Mouse (Mus musculus) liver, adult 2 months (tissue): ENCODE results near the gene Dnajc4. TPM values are rescaled to one million over a fixed set of nuclear protein-coding genes. Genes with fewer than 3 reads are reported as not detected.

Experiments
- DNase-seq: peaks from one replicate; pipeline ENCODE4 v3.0.0-alpha.2; 2011; ENCODE audit warnings: low read depth, low spot score; ENCODE audit errors: extremely low read depth
- H3K27ac ChIP-seq: fragments of 200-500 bp; replicated peaks from 2 replicates; pipeline ENCODE4 v1.5.1; 2012; ENCODE audit warnings: low read depth, mild to moderate bottlenecking, control low read depth, inconsistent platforms, low read length; ENCODE audit not compliant: insufficient read depth
- H3K27me3 ChIP-seq: fragments of 200-500 bp; 2 replicates; pipeline ENCODE4 v1.6.1; 2012; ENCODE audit warnings: mild to moderate bottlenecking, moderate library complexity, low read length, inconsistent platforms; ENCODE audit not compliant: control insufficient read depth, insufficient read depth
- H3K36me3 ChIP-seq: fragments of 200-500 bp; 2 replicates; pipeline ENCODE4 v1.6.1; 2012; ENCODE audit warnings: low read length, inconsistent platforms; ENCODE audit not compliant: control insufficient read depth, insufficient read depth
- H3K4me1 ChIP-seq: fragments of 200-500 bp; 2 replicates; pipeline ENCODE4 v1.6.1; 2011; ENCODE audit warnings: low read length; ENCODE audit not compliant: control insufficient read depth, insufficient read depth
- H3K4me3 ChIP-seq: fragments of 200-500 bp; 2 replicates; pipeline ENCODE4 v1.5.1; 2011; ENCODE audit warnings: low read depth, mild to moderate bottlenecking, control low read depth, low read length, moderate library complexity; ENCODE audit not compliant: insufficient read depth
- H3K79me2 ChIP-seq: fragments of 200-500 bp; 2 replicates; pipeline ENCODE4 v1.6.1; 2012; ENCODE audit warnings: inconsistent platforms, mild to moderate bottlenecking, low read length, moderate library complexity; ENCODE audit not compliant: control insufficient read depth, insufficient read depth
- H3K9ac ChIP-seq: fragments of 200-500 bp; 2 replicates; pipeline ENCODE4 v1.6.1; 2012; ENCODE audit warnings: low read depth, mild to moderate bottlenecking, control low read depth, inconsistent platforms, low read length
- CTCF ChIP-seq: fragments of 200-500 bp; IDR thresholded peaks from 2 replicates; pipeline ENCODE4 v1.5.1; 2011; ENCODE audit warnings: low read depth, low read length, control low read depth
- POLR2A ChIP-seq: fragments of 200-500 bp; IDR thresholded peaks from 2 replicates; pipeline ENCODE4 v1.6.1; 2011; ENCODE audit warnings: low read length, control low read depth; ENCODE audit not compliant: insufficient read depth; ENCODE audit errors: extremely low read depth
- whole genome bisulfite sequencing: fragments of 180-500 bp; shearing (Covaris S2); methylation state at CpG from one replicate; pipeline ENCODE4 v1.1.7; 2018; 5-methylcytosine and 5-hydroxymethylcytosine counted together
- polyA plus RNA-seq: library from polyadenylated mRNA; depleted of rRNA; stranded (reverse); fragments of >200 nt; gene quantifications from 2 replicates; pipeline ENCODE4 v1.2.3, GENCODE M21; 2012
- total RNA-seq: library from RNA; depleted of rRNA; stranded (reverse); fragments of >200 nt; gene quantifications from 2 replicates; pipeline ENCODE4 v1.2.3, GENCODE M21; 2014

The Dnajc4 gene
- total and polyA plus RNA-seq, 2 experiments = 11.2 to 22.3 TPM

DNA sequence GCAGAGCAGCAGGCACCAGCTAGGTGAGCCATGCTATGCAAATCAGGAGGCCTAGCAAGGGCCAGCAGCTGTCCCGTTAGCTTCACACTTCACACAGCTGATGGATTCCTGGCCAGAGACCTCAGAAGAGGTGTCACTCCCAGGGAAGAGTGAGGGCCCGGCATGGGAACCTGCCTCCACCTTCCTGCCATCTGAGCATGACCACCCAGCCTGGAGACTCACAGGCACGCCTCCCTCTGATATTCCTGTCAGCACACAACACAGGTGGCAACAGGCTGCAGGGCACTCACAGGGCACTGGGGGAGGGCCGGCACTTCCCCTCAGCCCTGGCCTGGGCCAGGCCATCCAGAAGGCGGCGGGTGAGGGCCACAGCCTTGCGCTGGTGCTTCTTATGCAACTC lies 36.9 kb downstream of the Dnajc4 start:
- no peak for TF ChIP-seq CTCF
- TF ChIP-seq POLR2A = no peak
- WGBS = 92% methylated on average over 7 of the region's 7 CpGs
- Histone ChIP-seq H3K36me3 (no peaks in the 10 kb centered on the region), H3K4me3 (no peak overlapping the region), H3K27ac (no peak overlapping the region), H3K9ac (no peak overlapping the region), H3K4me1 (peaks cover 11% of the 10 kb centered on the region), H3K27me3 (no peaks in the 10 kb centered on the region), H3K79me2 (no peaks in the 10 kb centered on the region)
- no peak for DNase-seq

DNA sequence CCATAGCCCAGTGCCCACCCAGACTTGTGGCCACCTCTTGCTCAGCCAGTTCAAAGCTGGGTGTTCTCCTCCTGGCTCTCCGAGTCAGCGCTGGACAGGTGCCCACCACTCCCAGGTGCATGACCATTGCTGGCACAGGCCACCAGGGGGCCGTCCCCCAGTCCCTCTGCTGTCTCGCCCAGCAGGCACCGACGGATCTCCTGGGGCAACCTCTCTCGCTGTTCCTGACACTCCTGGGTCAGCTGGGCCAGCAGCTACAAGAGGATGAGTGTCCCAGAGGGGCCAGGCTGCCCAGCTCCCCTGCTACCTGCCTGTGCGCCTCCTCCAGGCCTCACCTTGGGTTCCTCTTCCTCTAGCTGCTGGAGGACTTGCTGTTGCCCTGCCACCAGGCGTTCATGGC lies 38.3 kb downstream of the Dnajc4 start:
- Histone ChIP-seq H3K27me3 (no peaks in the 10 kb centered on the region), H3K9ac (peak overlapping the region; percentile 46; the same call in 1 of the 2 replicates), H3K79me2 (no peaks in the 10 kb centered on the region), H3K4me1 (peaks cover 11% of the 10 kb centered on the region), H3K4me3 (no peak overlapping the region), H3K36me3 (no peaks in the 10 kb centered on the region), H3K27ac (no peak overlapping the region)
- WGBS = 21% methylated on average over 9 of the region's 9 CpGs
- no peak for TF ChIP-seq POLR2A
- peak; percentile 65 for TF ChIP-seq CTCF
- peak; percentile 57 for DNase-seq

DNA sequence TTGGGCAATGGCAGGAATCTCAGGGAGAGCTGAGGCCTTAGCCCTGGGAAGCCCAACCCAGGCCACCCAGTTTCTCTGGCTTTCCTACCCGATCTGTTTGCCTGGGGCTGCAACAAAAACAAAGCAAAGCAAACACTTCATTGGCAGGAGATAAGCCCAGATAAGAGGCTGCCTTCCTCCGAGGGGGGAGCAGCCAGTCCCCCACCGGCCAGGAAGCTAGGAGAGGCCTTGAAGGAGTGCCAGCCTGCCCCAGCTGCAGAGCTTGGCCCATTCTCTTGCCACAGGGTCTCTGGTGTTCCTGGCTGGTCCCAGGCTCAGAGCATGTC lies 39.7 kb downstream of the Dnajc4 start:
- Histone ChIP-seq H3K4me3 (peak overlapping the region; percentile 67), H3K9ac (peak overlapping the region; percentile 82), H3K36me3 (no peaks in the 10 kb centered on the region), H3K27ac (peak overlapping the region; percentile 98), H3K4me1 (peaks cover 11% of the 10 kb centered on the region), H3K27me3 (no peaks in the 10 kb centered on the region), H3K79me2 (no peaks in the 10 kb centered on the region)
- peak; percentile 77 for DNase-seq
- 10% methylated on average over 3 of the region's 3 CpGs for WGBS
- TF ChIP-seq POLR2A (0 out of 2 replicates have a peak, but pooled peaks have one; percentile 42), CTCF (no peak)

DNA sequence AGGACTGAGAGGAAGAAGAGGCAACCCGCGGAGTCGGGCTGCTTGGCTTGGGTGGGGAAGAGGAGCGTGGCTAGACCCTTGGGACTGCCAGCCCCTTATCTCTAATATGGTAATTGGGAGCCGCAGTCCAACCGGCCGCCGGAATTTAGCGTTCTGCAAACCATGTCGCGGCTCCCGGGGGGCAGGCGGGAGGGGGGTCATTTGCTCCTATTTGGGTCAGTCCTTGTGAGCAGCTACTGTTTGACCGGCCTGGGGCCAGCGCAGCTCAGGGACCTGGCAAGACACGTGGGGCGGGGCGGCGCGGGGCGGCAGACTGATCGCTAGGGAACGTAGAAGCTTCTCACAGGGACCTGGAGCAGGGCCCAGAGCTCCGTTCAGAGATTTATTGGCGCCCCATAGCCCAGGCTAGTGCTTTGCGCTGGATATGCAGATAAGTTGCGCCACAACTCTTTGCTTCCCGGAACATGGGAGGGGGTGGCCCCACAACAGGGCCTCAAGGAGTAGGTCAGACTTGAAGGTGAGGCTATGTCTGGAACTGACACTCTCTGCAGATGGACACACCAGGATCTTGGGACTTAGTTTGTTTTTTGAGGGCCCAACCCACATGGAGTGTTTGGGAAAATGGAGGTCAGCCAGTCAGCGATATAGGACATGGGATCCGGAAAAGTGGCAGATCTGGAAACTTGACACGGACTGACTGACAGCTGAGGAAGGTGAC lies 40.2 kb downstream of the Dnajc4 start:
- Histone ChIP-seq H3K36me3 (no peaks in the 10 kb centered on the region), H3K4me1 (peaks cover 11% of the 10 kb centered on the region), H3K27me3 (no peaks in the 10 kb centered on the region), H3K27ac (peak overlapping the region; percentile 98), H3K9ac (peak overlapping the region; percentile 82), H3K4me3 (peak overlapping the region; percentile 67), H3K79me2 (no peaks in the 10 kb centered on the region)
- DNase-seq = peak; percentile 88
- TF ChIP-seq POLR2A = 0 out of 2 replicates have a peak, but pooled peaks have one; percentile 40
- TF ChIP-seq CTCF = no peak
- under 1% methylated on average over 31 of the region's 31 CpGs for WGBS

DNA sequence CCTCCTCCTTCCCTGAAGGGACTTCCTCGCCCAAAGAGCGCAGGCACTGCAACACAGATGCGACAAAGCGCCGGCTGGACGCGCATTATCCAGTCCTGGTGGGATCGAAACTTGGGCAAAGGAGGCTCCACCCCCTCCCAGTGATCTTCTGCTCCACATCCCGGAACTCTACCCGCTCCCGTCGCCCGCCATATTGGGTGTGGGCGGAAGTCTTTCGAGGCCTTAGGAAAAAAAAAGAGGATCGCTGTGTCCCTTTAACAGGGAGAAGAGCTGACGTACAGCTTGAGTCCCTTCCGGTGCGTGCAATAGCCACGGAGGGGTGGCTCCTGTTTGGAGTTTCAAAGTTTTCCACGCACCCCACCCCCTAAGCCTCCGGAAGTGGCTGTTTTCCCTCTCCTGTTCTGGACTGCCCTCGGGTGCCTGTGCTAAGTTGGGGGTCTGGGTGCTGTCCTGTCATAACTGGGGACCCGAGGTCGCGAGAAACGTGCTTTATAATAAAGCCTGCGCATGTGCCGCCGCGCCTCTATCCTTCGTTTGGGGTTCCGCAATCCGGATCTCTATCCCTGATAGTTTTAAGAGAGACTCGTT lies 40.9 kb downstream of the Dnajc4 start:
- Histone ChIP-seq H3K36me3 (no peaks in the 10 kb centered on the region), H3K4me3 (peak overlapping the region; percentile 72), H3K27ac (peak overlapping the region; percentile 98), H3K79me2 (no peaks in the 10 kb centered on the region), H3K4me1 (peaks cover 11% of the 10 kb centered on the region), H3K9ac (peak overlapping the region; percentile 82), H3K27me3 (no peaks in the 10 kb centered on the region)
- WGBS = under 1% methylated on average over 35 of the region's 35 CpGs
- TF ChIP-seq CTCF (no peak), POLR2A (peak; percentile 59)
- DNase-seq = peak; percentile 96
